Mouse (Mus musculus) liver, embryonic 13.5 days (tissue): ENCODE measurements around the gene Mtor. TPM values are rescaled to one million over a fixed set of nuclear protein-coding genes. Genes with fewer than 3 reads are reported as not detected.

Source experiments
- ATAC-seq: fragments of 200-750 bp; cut with Nextera tagmentation; 2 replicates; pipeline ENCODE4 v1.8.0; 2017; ENCODE audit warnings: low read depth, mild to moderate bottlenecking, moderate number of reproducible peaks, moderate library complexity
- DNase-seq: peaks from one replicate; pipeline ENCODE4 v3.0.0; 2022
- H3K27ac ChIP-seq: fragments of 300-500 bp; sonication (generic); 2 replicates; pipeline ENCODE4 v1.5.1; 2015; ENCODE audit warnings: moderate library complexity, mild to moderate bottlenecking, inconsistent platforms
- H3K27me3 ChIP-seq: fragments of 300-500 bp; sonication (generic); 2 replicates; pipeline ENCODE4 v1.6.1; 2015; ENCODE audit warnings: mild to moderate bottlenecking, inconsistent platforms
- H3K36me3 ChIP-seq: fragments of 300-500 bp; sonication (generic); 2 replicates; pipeline ENCODE4 v1.6.1; 2015; ENCODE audit warnings: mild to moderate bottlenecking, inconsistent platforms
- H3K4me1 ChIP-seq: fragments of 300-500 bp; sonication (generic); replicated peaks from 2 replicates; pipeline ENCODE4 v1.6.1; 2015; ENCODE audit warnings: inconsistent platforms
- H3K4me2 ChIP-seq: fragments of 300-500 bp; sonication (generic); 2 replicates; pipeline ENCODE4 v1.6.1; 2015; ENCODE audit warnings: inconsistent platforms, mild to moderate bottlenecking, moderate library complexity
- H3K4me3 ChIP-seq: fragments of 300-500 bp; sonication (generic); replicated peaks from 2 replicates; pipeline ENCODE4 v1.5.1; 2015; ENCODE audit warnings: mild to moderate bottlenecking, inconsistent platforms
- H3K9ac ChIP-seq: fragments of 300-500 bp; sonication (generic); 2 replicates; pipeline ENCODE4 v1.6.1; 2015; ENCODE audit warnings: mild to moderate bottlenecking, inconsistent platforms
- H3K9me3 ChIP-seq: fragments of 300-500 bp; sonication (generic); replicated peaks from 2 replicates; pipeline ENCODE4 v1.6.1; 2016; ENCODE audit warnings: inconsistent platforms
- WGBS: fragments of 180-500 bp; shearing (Covaris S2); methylation state at CpG from one replicate; pipeline ENCODE4 v1.1.7; 2015; ENCODE audit not compliant: insufficient replicate concordance; 5-methylcytosine and 5-hydroxymethylcytosine counted together
- polyA plus RNA-seq: library from polyadenylated mRNA; unstranded; fragments of >200 nt; fragmentation: Nextera tagmentation; extraction: Ambion mirVana; gene quantifications from 2 replicates; pipeline ENCODE4 v1.2.1, GENCODE M21; 2015

Mtor gene
- polyA plus RNA-seq, 1 experiment from 2014 or later, result 9.0 TPM

GRCm38 (mm10) chr4:148549106-148549505 is 100.7 kb downstream of the Mtor start:
- no peaks in the 10 kb centered on the region for H3K9me3 ChIP-seq
- WGBS, result 80% methylated on average over 4 of the region's 4 CpGs
- DNase-seq, result no peak
- H3K4me1 ChIP-seq, result no peaks in the 10 kb centered on the region
- H3K36me3 ChIP-seq, result peaks cover 91% of the 10 kb centered on the region
- ATAC-seq, result no peak
- H3K27me3 ChIP-seq, result no peaks in the 10 kb centered on the region
- H3K4me2 ChIP-seq, result no peak overlapping the region
- no peak overlapping the region for H3K4me3 ChIP-seq
- no peak overlapping the region for H3K9ac ChIP-seq
- H3K27ac ChIP-seq, result no peak overlapping the region

- 23% methylated on average over 6 of the region's 6 CpGs for WGBS
- no peaks in the 10 kb centered on the region for H3K27me3 ChIP-seq
- H3K4me1 ChIP-seq, result peaks cover 14% of the 10 kb centered on the region
- H3K9me3 ChIP-seq, result no peaks in the 10 kb centered on the region
- H3K4me3 ChIP-seq, result peak overlapping the region; percentile 88
- H3K9ac ChIP-seq, result peak overlapping the region; percentile 89
- H3K4me2 ChIP-seq, result peak overlapping the region; percentile 89
- peak; percentile 29; the same call in 1 of the 2 replicates for ATAC-seq
- H3K36me3 ChIP-seq, result peaks cover 59% of the 10 kb centered on the region
- DNase-seq, result no peak
- H3K27ac ChIP-seq, result peak overlapping the region; percentile 72
Observed at GRCm38 (mm10) chr4:148557766-148558165, 109.4 kb downstream of the Mtor start.

- Histone ChIP-seq H3K4me2 (peak within 1 kb of the TSS; percentile 89), H3K9ac (peak within 1 kb of the TSS; percentile 89), H3K27ac (peak within 1 kb of the TSS; percentile 72), H3K4me3 (peak within 1 kb of the TSS; percentile 88), H3K9me3 (no peaks in the 10 kb centered on the region), H3K4me1 (peaks cover 14% of the 10 kb centered on the region), H3K36me3 (peaks cover 59% of the 10 kb centered on the region), H3K27me3 (no peaks in the 10 kb centered on the region)
- ATAC-seq (peak; percentile 91), DNase-seq (peak; percentile 69)
- under 1% methylated on average over 63 of the region's 63 CpGs for WGBS
Observed at GRCm38 (mm10) chr4:148558297-148559000, 110.0 kb downstream of the Mtor start, which contains the start of gene Exosc10. TSS of gene Exosc10 (plus strand) at chr4:148558429.

- no peak for DNase-seq
- peaks cover 78% of the 10 kb centered on the region for H3K36me3 ChIP-seq
- H3K9me3 ChIP-seq, result no peaks in the 10 kb centered on the region
- H3K4me1 ChIP-seq, result peaks cover 12% of the 10 kb centered on the region
- no peak overlapping the region for H3K4me2 ChIP-seq
- 92% methylated on average over 17 of the region's 17 CpGs for WGBS
- no peak overlapping the region for H3K9ac ChIP-seq
- no peaks in the 10 kb centered on the region for H3K27me3 ChIP-seq
- no peak for ATAC-seq
- H3K27ac ChIP-seq, result no peak overlapping the region
- H3K4me3 ChIP-seq, result no peak overlapping the region
Observed at GRCm38 (mm10) chr4:148562676-148563075, 114.3 kb downstream of the Mtor start.

- H3K4me3 ChIP-seq, result no peak overlapping the region
- DNase-seq (no peak), ATAC-seq (no peak)
Observed at GRCm38 (mm10) chr4:148563595-148563994, 115.2 kb downstream of the Mtor start.

GRCm38 (mm10) chr4:148570138-148570537 is 121.7 kb downstream of the Mtor start:
- Histone ChIP-seq H3K27ac (no peak overlapping the region), H3K27me3 (no peaks in the 10 kb centered on the region), H3K9me3 (no peaks in the 10 kb centered on the region), H3K4me3 (no peak overlapping the region), H3K9ac (no peak overlapping the region), H3K4me1 (no peaks in the 10 kb centered on the region), H3K36me3 (peaks cover 95% of the 10 kb centered on the region), H3K4me2 (no peak overlapping the region)
- 86% methylated on average over 10 of the region's 10 CpGs for whole genome bisulfite sequencing
- ATAC-seq, result no peak
- DNase-seq, result no peak

More at GRCm38 (mm10) chr4:148563595-148563994, 115.2 kb downstream of the Mtor start:
- WGBS, result 86% methylated on average over 12 of the region's 12 CpGs
- Histone ChIP-seq H3K9ac (no peak overlapping the region), H3K27ac (no peak overlapping the region), H3K4me2 (no peak overlapping the region), H3K36me3 (peaks cover 87% of the 10 kb centered on the region), H3K27me3 (no peaks in the 10 kb centered on the region), H3K4me1 (peaks cover 9% of the 10 kb centered on the region), H3K9me3 (no peaks in the 10 kb centered on the region)

- DNase-seq (no peak), ATAC-seq (no peak)
- Histone ChIP-seq H3K4me1 (no peaks in the 10 kb centered on the region), H3K4me2 (no peak overlapping the region), H3K4me3 (no peak overlapping the region), H3K27ac (no peak overlapping the region), H3K36me3 (peaks cover 95% of the 10 kb centered on the region), H3K9me3 (no peaks in the 10 kb centered on the region), H3K9ac (no peak overlapping the region), H3K27me3 (no peaks in the 10 kb centered on the region)
- WGBS, result 91% methylated on average over 9 of the region's 9 CpGs
Observed at GRCm38 (mm10) chr4:148570693-148571295, 122.4 kb downstream of the Mtor start.

- no peak for ATAC-seq
- no peak for DNase-seq
- Histone ChIP-seq H3K27me3 (no peaks in the 10 kb centered on the region), H3K9me3 (no peaks in the 10 kb centered on the region), H3K36me3 (peaks cover 95% of the 10 kb centered on the region), H3K27ac (no peak overlapping the region), H3K9ac (no peak overlapping the region), H3K4me3 (no peak overlapping the region), H3K4me2 (no peak overlapping the region), H3K4me1 (no peaks in the 10 kb centered on the region)
- 67% methylated on average over 7 of the region's 7 CpGs for WGBS
Observed at GRCm38 (mm10) chr4:148573222-148573621, 124.8 kb downstream of the Mtor start.

- 81% methylated on average over 9 of the region's 9 CpGs for WGBS
- no peak overlapping the region for H3K4me3 ChIP-seq
Observed at GRCm38 (mm10) chr4:148580765-148581164, 132.4 kb downstream of the Mtor start.

GRCm38 (mm10) chr4:148581422-148581821 is 133.0 kb downstream of the Mtor start:
- H3K9ac ChIP-seq, result no peak overlapping the region; the same call in 1 of the 2 replicates
- DNase-seq, result no peak
- no peak overlapping the region for H3K4me2 ChIP-seq
- no peak overlapping the region for H3K27ac ChIP-seq
- WGBS, result 77% methylated on average over 5 of the region's 5 CpGs
- H3K36me3 ChIP-seq, result peaks cover 71% of the 10 kb centered on the region
- no peaks in the 10 kb centered on the region for H3K27me3 ChIP-seq
- peaks cover 26% of the 10 kb centered on the region for H3K4me1 ChIP-seq
- no peaks in the 10 kb centered on the region for H3K9me3 ChIP-seq
- no peak overlapping the region for H3K4me3 ChIP-seq
- ATAC-seq, result 0 out of 2 replicates have a peak, but pooled peaks have one; percentile 19

More at GRCm38 (mm10) chr4:148580765-148581164, 132.4 kb downstream of the Mtor start:
- no peak for ATAC-seq
- DNase-seq, result no peak
- Histone ChIP-seq H3K27me3 (no peaks in the 10 kb centered on the region), H3K9me3 (no peaks in the 10 kb centered on the region), H3K4me1 (peaks cover 25% of the 10 kb centered on the region), H3K9ac (no peak overlapping the region), H3K27ac (no peak overlapping the region), H3K4me2 (no peak overlapping the region), H3K36me3 (peaks cover 77% of the 10 kb centered on the region)

GRCm38 (mm10) chr4:148583257-148583656 is 134.8 kb downstream of the Mtor start:
- no peak for ATAC-seq

More at GRCm38 (mm10) chr4:148583257-148583656, 134.8 kb downstream of the Mtor start:
- no peaks in the 10 kb centered on the region for H3K9me3 ChIP-seq
- no peak for DNase-seq
- H3K4me2 ChIP-seq, result no peak overlapping the region
- peaks cover 52% of the 10 kb centered on the region for H3K36me3 ChIP-seq
- H3K4me3 ChIP-seq, result no peak overlapping the region
- H3K27me3 ChIP-seq, result no peaks in the 10 kb centered on the region
- H3K4me1 ChIP-seq, result peaks cover 41% of the 10 kb centered on the region
- H3K9ac ChIP-seq, result no peak overlapping the region
- no peak overlapping the region for H3K27ac ChIP-seq
- 15% methylated on average over 4 of the region's 4 CpGs for WGBS
